In the genomic region with DNA sequence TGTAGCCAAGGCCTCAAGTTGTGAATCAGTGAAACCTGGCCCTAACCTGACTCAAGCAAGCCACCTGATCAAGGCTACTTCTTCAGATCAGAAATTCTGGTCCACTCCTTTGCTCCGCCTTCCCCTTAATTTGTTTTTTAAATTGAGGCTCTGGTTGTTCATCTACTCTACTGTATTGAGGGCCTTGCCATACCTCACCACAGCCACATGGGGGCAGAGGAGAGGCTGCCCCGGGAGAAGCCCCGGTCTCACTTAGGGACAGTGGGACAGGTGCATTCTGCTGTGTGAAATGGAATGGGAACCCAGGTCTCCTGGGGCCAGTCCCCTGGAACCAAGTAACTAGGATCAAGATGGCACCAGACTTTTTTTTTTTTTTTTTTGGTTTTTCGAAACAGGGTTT, we compare ENCODE assay signal across 15 mouse cellular contexts. TPM values are rescaled to one million over a fixed set of nuclear protein-coding genes. Genes with fewer than 3 reads are reported as not detected.
DNase-seq lines count a peak whose midpoint lies in the region; ATAC-seq and TF ChIP-seq lines count a peak whose summit lies in the region.
"Had no signal": no experiment of that assay in that cellular context is flagged by ENCODE, and none has a peak within 500 bp of the region (broad histone marks: within the 10 kb centered on the region; RNA-seq: fewer than 3 reads in every experiment).

No protein-coding gene starts in this region.

- H3K36me3 ChIP-seq in heart, postnatal 0 days (replicated peaks; ENCODE audit: control insufficient read depth, insufficient read depth, low read length): no peaks in the 10 kb centered on the region
- H3K36me3 ChIP-seq in testis, adult 2 months (ENCODE audit: control insufficient read depth, insufficient read depth, low read length): no peaks in the 10 kb centered on the region
- H3K36me3 ChIP-seq in liver, embryonic 14.5 days (replicated peaks; ENCODE audit: control insufficient read depth, insufficient read depth, low read depth): no peaks in the 10 kb centered on the region
- H3K36me3 ChIP-seq in forebrain, embryonic 13.5 days (ENCODE audit: poor library complexity, severe bottlenecking): no peaks in the 10 kb centered on the region
- H3K36me3 ChIP-seq: neural tube, embryonic 12.5 days had no signal

- no peak for TF ChIP-seq EP300 in heart, postnatal 0 days (IDR thresholded peaks at IDR 0.05; ENCODE audit: low read depth)
- no peak for TF ChIP-seq EP300 in liver, embryonic 14.5 days (IDR thresholded peaks at IDR 0.05; ENCODE audit: low read depth)

- no peak overlapping the region for H3K4me3 ChIP-seq in heart, postnatal 0 days (ENCODE audit: low read depth, low read length)
- H3K4me3 ChIP-seq in testis, adult 2 months (ENCODE audit: control insufficient read depth, low read depth, low read length): no peak overlapping the region
- no peak overlapping the region for H3K4me3 ChIP-seq in liver, embryonic 14.5 days (ENCODE audit: insufficient read depth in 1 of 2, low read depth in 2 of 2, low read length in 2 of 2)
- H3K4me3 ChIP-seq in forebrain, embryonic 13.5 days: no peak overlapping the region
- H3K4me3 ChIP-seq: neural tube, embryonic 12.5 days had no signal

- no peak for TF ChIP-seq POLR2A in testis, adult 2 months (IDR thresholded peaks at IDR 0.05; ENCODE audit: control insufficient read depth, low read depth, low read length)

- no peak overlapping the region for H3K27ac ChIP-seq in heart, postnatal 0 days (ENCODE audit: low read depth)
- H3K27ac ChIP-seq in testis, adult 2 months (ENCODE audit: control insufficient read depth, insufficient read depth, low read depth, low read length): no peak overlapping the region
- H3K27ac ChIP-seq in liver, embryonic 14.5 days: no peak overlapping the region
- no peak overlapping the region for H3K27ac ChIP-seq in forebrain, embryonic 13.5 days
- H3K27ac ChIP-seq: neural tube, embryonic 12.5 days had no signal

- TF ChIP-seq CTCF in heart, postnatal 0 days (IDR thresholded peaks at IDR 0.05; ENCODE audit: low read depth): peak; percentile 34
- peak; percentile 65; the same call in 1 of the 2 replicates for TF ChIP-seq CTCF in testis, adult 2 months (IDR thresholded peaks at IDR 0.05; ENCODE audit: control insufficient read depth, insufficient read depth, insufficient replicate concordance, low read depth, low read length)
- peak; percentile 77 for TF ChIP-seq CTCF in liver, embryonic 14.5 days (IDR thresholded peaks at IDR 0.05; ENCODE audit: low read depth)

- no peak overlapping the region for H3K9ac ChIP-seq in heart, postnatal 0 days (replicated peaks; ENCODE audit: low read depth, low read length)
- no peak overlapping the region for H3K9ac ChIP-seq in liver, embryonic 14.5 days (replicated peaks)
- no peak overlapping the region for H3K9ac ChIP-seq in forebrain, embryonic 13.5 days
- H3K9ac ChIP-seq: neural tube, embryonic 12.5 days had no signal

- no peak for ATAC-seq in heart, postnatal 0 days (ENCODE audit: insufficient read depth, low read depth)
- no peak for ATAC-seq in liver, embryonic 14.5 days (ENCODE audit: insufficient read depth)
- no peak for ATAC-seq in forebrain, embryonic 13.5 days
- ATAC-seq in inflammation-experienced regulatory T-cells, adult 6 months: no peak
- ATAC-seq: intestine, embryonic 16.5 days had no signal

- WGBS in heart, postnatal 0 days: 61% methylated on average over 4 of the region's 4 CpGs
- 40% methylated on average over 4 of the region's 4 CpGs for WGBS in liver, embryonic 14.5 days (ENCODE audit: insufficient replicate concordance)
- WGBS in forebrain, embryonic 13.5 days: 70% methylated on average over 4 of the region's 4 CpGs

- DNase-seq in heart, postnatal 0 days (ENCODE audit: low spot score): no peak
- no peak for DNase-seq in heart, adult 18-20 months
- no peak for DNase-seq in testis, postnatal 14 days (ENCODE audit: low spot score)
- no peak for DNase-seq in liver, embryonic 14.5 days (ENCODE audit: low read depth in 3 of 3, low spot score in 3 of 3)
- no peak for DNase-seq in frontal cortex, adult 2 months (ENCODE audit: extremely low spot score in 1 of 2, low spot score in 1 of 2)
- DNase-seq: lung, postnatal 14 days had no signal

- H3K27me3 ChIP-seq in heart, postnatal 0 days (ENCODE audit: control insufficient read depth, insufficient read depth, low read length): no peaks in the 10 kb centered on the region
- H3K27me3 ChIP-seq in testis, adult 2 months (ENCODE audit: control insufficient read depth, insufficient read depth, low read length): no peaks in the 10 kb centered on the region
- no peaks in the 10 kb centered on the region for H3K27me3 ChIP-seq in liver, embryonic 14.5 days (ENCODE audit: control insufficient read depth, insufficient read depth, low read length)
- 0 out of 2 replicates have a peak, but pooled peaks cover under 1% of the 10 kb centered on the region for H3K27me3 ChIP-seq in forebrain, embryonic 13.5 days
- H3K27me3 ChIP-seq: neural tube, embryonic 12.5 days had no signal

- no peaks in the 10 kb centered on the region for H3K4me1 ChIP-seq in heart, postnatal 0 days (ENCODE audit: control insufficient read depth, insufficient read depth)
- no peaks in the 10 kb centered on the region for H3K4me1 ChIP-seq in testis, adult 2 months (ENCODE audit: control insufficient read depth, insufficient read depth, low read length)
- H3K4me1 ChIP-seq in liver, embryonic 14.5 days (replicated peaks; ENCODE audit: control insufficient read depth in 2 of 2, insufficient read depth in 2 of 2, low read length in 1 of 2): no peaks in the 10 kb centered on the region
- peaks cover 14% of the 10 kb centered on the region for H3K4me1 ChIP-seq in forebrain, embryonic 13.5 days
- H3K4me1 ChIP-seq: neural tube, embryonic 12.5 days had no signal

- no peak overlapping the region for H3K4me2 ChIP-seq in heart, postnatal 0 days (ENCODE audit: low read depth, low read length)
- H3K4me2 ChIP-seq in liver, embryonic 14.5 days (ENCODE audit: low read depth): no peak overlapping the region
- H3K4me2 ChIP-seq in forebrain, embryonic 13.5 days: no peak overlapping the region
- H3K4me2 ChIP-seq: heart, embryonic 11.5 days; neural tube, embryonic 12.5 days had no signal

- no peaks in the 10 kb centered on the region for H3K9me3 ChIP-seq in heart, postnatal 0 days (replicated peaks; ENCODE audit: control insufficient read depth, low read length)
- no peaks in the 10 kb centered on the region for H3K9me3 ChIP-seq in liver, embryonic 14.5 days (ENCODE audit: control insufficient read depth, low read length)
- no peaks in the 10 kb centered on the region for H3K9me3 ChIP-seq in forebrain, embryonic 13.5 days (replicated peaks)
- H3K9me3 ChIP-seq: neural tube, embryonic 12.5 days had no signal

RNA-seq across cellular contexts. Expression of a gene that starts 5.9 kb away (rescaled TPM):
- total RNA-seq in heart, postnatal 0 days (2014; rRNA removed; ENCODE audit: low replicate concordance): not detected in 2 replicates
- 0.40 and 1.3 TPM in 2 replicates for polyA plus RNA-seq in heart, postnatal 0 days (2015; fragmentation: Nextera tagmentation; extraction: Ambion mirVana)
- total RNA-seq in heart, adult 18-20 months (2021): not detected
- 0.41 TPM in 1 of 2 replicates, not detected in the other for polyA plus RNA-seq in testis, adult 2 months (2012; rRNA removed)
- polyA plus RNA-seq in liver, embryonic 14.5 days (2012; rRNA removed): not detected in 2 replicates
- not detected in 2 replicates for polyA plus RNA-seq in liver, embryonic 14.5 days (2014; fragmentation: Nextera tagmentation; extraction: Ambion mirVana)
- not detected in 2 replicates for polyA plus RNA-seq in frontal cortex, adult 2 months (2012; rRNA removed)
- polyA plus RNA-seq in forebrain, embryonic 13.5 days (2015; fragmentation: Nextera tagmentation; extraction: Ambion mirVana): not detected in 2 replicates
- polyA plus RNA-seq in inflammation-experienced regulatory T-cells, adult 6 months (2017; shearing (Covaris generic)): not detected
- total RNA-seq: left cerebral cortex, adult 8-10 months had no signal
- polyA plus RNA-seq: forebrain, embryonic 11.5 days; heart, embryonic 11.5 days; neural tube, embryonic 12.5 days had no signal

RNA-seq across cellular contexts. Expression of a gene that starts 18.2 kb away (rescaled TPM):
- 1.1 and 8.1 TPM in 2 replicates for total RNA-seq in heart, postnatal 0 days (2014; rRNA removed; ENCODE audit: low replicate concordance)
- 10.4 and 13.8 TPM in 2 replicates for polyA plus RNA-seq in heart, postnatal 0 days (2015; fragmentation: Nextera tagmentation; extraction: Ambion mirVana)
- 1 to 10 TPM; 1.0 to 3.5 TPM for total RNA-seq in heart, adult 18-20 months (2021)
- 7.1 and 9.2 TPM in 2 replicates for polyA plus RNA-seq in testis, adult 2 months (2012; rRNA removed)
- 0.23 and 0.26 TPM in 2 replicates for polyA plus RNA-seq in liver, embryonic 14.5 days (2012; rRNA removed)
- polyA plus RNA-seq in liver, embryonic 14.5 days (2014; fragmentation: Nextera tagmentation; extraction: Ambion mirVana): 0.20 TPM in 1 of 2 replicates, not detected in the other
- polyA plus RNA-seq in frontal cortex, adult 2 months (2012; rRNA removed): 4.5 and 8.2 TPM in 2 replicates
- 0.68 TPM in 1 of 2 replicates, not detected in the other for polyA plus RNA-seq in forebrain, embryonic 13.5 days (2015; fragmentation: Nextera tagmentation; extraction: Ambion mirVana)
- polyA plus RNA-seq in inflammation-experienced regulatory T-cells, adult 6 months (2017; shearing (Covaris generic)): not detected
- polyA plus RNA-seq: forebrain, embryonic 11.5 days had no signal

RNA-seq across cellular contexts. Expression of a gene that starts 30.5 kb away (rescaled TPM):
- total RNA-seq in heart, postnatal 0 days (2014; rRNA removed; ENCODE audit: low replicate concordance): 0.23 and 4.6 TPM in 2 replicates
- 2.5 and 2.6 TPM in 2 replicates for polyA plus RNA-seq in heart, postnatal 0 days (2015; fragmentation: Nextera tagmentation; extraction: Ambion mirVana)
- total RNA-seq in heart, adult 18-20 months (2021): 1 to 10 TPM; 2.1 to 3.7 TPM
- polyA plus RNA-seq in testis, adult 2 months (2012; rRNA removed): 4.6 and 4.7 TPM in 2 replicates
- polyA plus RNA-seq in liver, embryonic 14.5 days (2012; rRNA removed): 0.12 and 0.37 TPM in 2 replicates
- polyA plus RNA-seq in liver, embryonic 14.5 days (2014; fragmentation: Nextera tagmentation; extraction: Ambion mirVana): not detected in 2 replicates
- polyA plus RNA-seq in frontal cortex, adult 2 months (2012; rRNA removed): 14.6 and 15.1 TPM in 2 replicates
- 1.5 and 1.9 TPM in 2 replicates for polyA plus RNA-seq in forebrain, embryonic 13.5 days (2015; fragmentation: Nextera tagmentation; extraction: Ambion mirVana)
- 1 to 10 TPM in 2 of 3 experiments, not detected in 1; 1.5 to 1.6 TPM for polyA plus RNA-seq in inflammation-experienced regulatory T-cells, adult 6 months (2017; shearing (Covaris generic))

RNA-seq across cellular contexts. Expression of a gene that starts 38.3 kb away (rescaled TPM):
- not detected in 2 replicates for total RNA-seq in heart, postnatal 0 days (2014; rRNA removed; ENCODE audit: low replicate concordance)
- 0.16 TPM in 1 of 2 replicates, not detected in the other for polyA plus RNA-seq in heart, postnatal 0 days (2015; fragmentation: Nextera tagmentation; extraction: Ambion mirVana)
- not detected for total RNA-seq in heart, adult 18-20 months (2021)
- polyA plus RNA-seq in testis, adult 2 months (2012; rRNA removed): 4,298 and 4,420 TPM in 2 replicates
- not detected in 2 replicates for polyA plus RNA-seq in liver, embryonic 14.5 days (2012; rRNA removed)
- polyA plus RNA-seq in liver, embryonic 14.5 days (2014; fragmentation: Nextera tagmentation; extraction: Ambion mirVana): not detected in 2 replicates
- not detected in 2 replicates for polyA plus RNA-seq in frontal cortex, adult 2 months (2012; rRNA removed)
- polyA plus RNA-seq in forebrain, embryonic 13.5 days (2015; fragmentation: Nextera tagmentation; extraction: Ambion mirVana): 0.93 and 1.0 TPM in 2 replicates
- polyA plus RNA-seq in inflammation-experienced regulatory T-cells, adult 6 months (2017; shearing (Covaris generic)): under 1 TPM in 2 of 3 experiments, not detected in 1; 0.39 to 0.46 TPM
- total RNA-seq: adrenal gland, postnatal 4 days; left cerebral cortex, adult 8-10 months had no signal

RNA-seq across cellular contexts. Expression of a gene that starts 41.8 kb away (rescaled TPM):
- not detected in 2 replicates for total RNA-seq in heart, postnatal 0 days (2014; rRNA removed; ENCODE audit: low replicate concordance)
- 0.05 TPM in 2 replicates for polyA plus RNA-seq in heart, postnatal 0 days (2015; fragmentation: Nextera tagmentation; extraction: Ambion mirVana)
- total RNA-seq in heart, adult 18-20 months (2021): under 1 TPM; 0.23 to 0.35 TPM
- 0.09 and 0.14 TPM in 2 replicates for polyA plus RNA-seq in testis, adult 2 months (2012; rRNA removed)
- 0.36 and 0.41 TPM in 2 replicates for polyA plus RNA-seq in liver, embryonic 14.5 days (2012; rRNA removed)
- polyA plus RNA-seq in liver, embryonic 14.5 days (2014; fragmentation: Nextera tagmentation; extraction: Ambion mirVana): 0.34 and 0.43 TPM in 2 replicates
- 0.13 and 0.14 TPM in 2 replicates for polyA plus RNA-seq in frontal cortex, adult 2 months (2012; rRNA removed)
- polyA plus RNA-seq in forebrain, embryonic 13.5 days (2015; fragmentation: Nextera tagmentation; extraction: Ambion mirVana): 0.09 TPM in 1 of 2 replicates, not detected in the other
- polyA plus RNA-seq in inflammation-experienced regulatory T-cells, adult 6 months (2017; shearing (Covaris generic)): 1 to 10 TPM in 1 of 3 experiments, under 1 TPM in 2; 0.50 to 3.1 (median 0.82) TPM
- total RNA-seq: left cerebral cortex, adult 8-10 months had no signal
- polyA plus RNA-seq: forebrain, embryonic 11.5 days; heart, embryonic 11.5 days had no signal
